Mouse (Mus musculus) c-Kit-positive CD71-positive TER-119-negative erythroid progenitor cells, embryonic 14.5 days (primary cell): ENCODE results near the gene Cox10.

ENCODE experiments used
- DNase-seq: peaks from one replicate; pipeline ENCODE4 v3.0.0-alpha.2; 2013; ENCODE audit warnings: low read depth

Gene Cox10

GRCm38 (mm10) chr11:63991958-63992357, 87.3 kb downstream of the Cox10 start:
- no peak for DNase-seq

GRCm38 (mm10) chr11:63990759-63991158, 88.5 kb downstream of the Cox10 start:
- no peak for DNase-seq

- DNase-seq: no peak
These were observed 89.0 kb downstream of the Cox10 start for GRCm38 (mm10) chr11:63990311-63990710.

GRCm38 (mm10) chr11:63988991-63989860, 90.0 kb downstream of the Cox10 start:
- DNase-seq: no peak

- no peak for DNase-seq
These were observed 91.1 kb downstream of the Cox10 start for GRCm38 (mm10) chr11:63988031-63988665.

- no peak for DNase-seq
These were observed 92.6 kb downstream of the Cox10 start for GRCm38 (mm10) chr11:63986710-63987109.

- DNase-seq: no peak
These were observed 93.8 kb downstream of the Cox10 start for GRCm38 (mm10) chr11:63985481-63985880.

- DNase-seq: no peak
These were observed 94.6 kb downstream of the Cox10 start for GRCm38 (mm10) chr11:63984622-63985168.

- no peak for DNase-seq
These were observed 101.5 kb downstream of the Cox10 start for GRCm38 (mm10) chr11:63977741-63978140.

- no peak for DNase-seq
These were observed 102.5 kb downstream of the Cox10 start for GRCm38 (mm10) chr11:63976775-63977174.

- DNase-seq: no peak
These were observed 103.9 kb downstream of the Cox10 start for GRCm38 (mm10) chr11:63975260-63975899.

GRCm38 (mm10) chr11:63973973-63974372, 105.3 kb downstream of the Cox10 start:
- DNase-seq: no peak

GRCm38 (mm10) chr11:63971462-63971861, 107.8 kb downstream of the Cox10 start:
- DNase-seq: no peak

- DNase-seq: no peak
These were observed 108.5 kb downstream of the Cox10 start for GRCm38 (mm10) chr11:63970818-63971217.

- DNase-seq: peak; percentile 15
These were observed 109.9 kb downstream of the Cox10 start for GRCm38 (mm10) chr11:63969205-63969910.

GRCm38 (mm10) chr11:63968388-63969035, 110.8 kb downstream of the Cox10 start:
- peak; percentile 36 for DNase-seq

GRCm38 (mm10) chr11:63967641-63968387, 111.5 kb downstream of the Cox10 start:
- peak; percentile 13 for DNase-seq

GRCm38 (mm10) chr11:63965437-63965836, 113.8 kb downstream of the Cox10 start:
- no peak for DNase-seq

- peak; percentile 44 for DNase-seq
These were observed 122.1 kb downstream of the Cox10 start for GRCm38 (mm10) chr11:63957207-63957606.

GRCm38 (mm10) chr11:63956748-63957147, 122.5 kb downstream of the Cox10 start:
- no peak for DNase-seq

- no peak for DNase-seq
These were observed 125.4 kb downstream of the Cox10 start for GRCm38 (mm10) chr11:63953887-63954286.
